Mouse (Mus musculus): ENCODE results near the gene Ces2h.
"Not testable (repeated sequence)": the region's sequence is repeated elsewhere in the genome, so short reads cannot be mapped to it uniquely, and the experiment has no call there.

The Ces2h gene

DNA sequence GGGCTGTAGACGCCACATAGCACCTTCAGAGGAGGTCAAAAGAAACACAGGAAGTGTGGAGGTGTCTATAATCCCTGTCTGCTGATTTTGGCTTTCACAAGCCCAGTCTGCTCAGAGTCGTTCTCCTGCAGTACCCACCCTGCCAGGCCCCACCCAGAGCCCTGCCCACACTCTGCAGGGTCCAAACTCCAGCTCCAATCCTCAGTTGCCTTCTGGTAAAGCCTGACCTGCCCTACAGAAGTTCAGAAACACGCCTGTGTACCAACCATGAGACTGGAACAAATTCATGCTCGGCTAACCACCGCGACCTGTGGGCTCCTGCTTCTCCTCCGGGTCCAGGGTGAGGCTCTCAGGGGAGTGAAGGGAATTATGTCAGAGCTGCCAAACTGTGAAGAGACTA is at the start of gene Ces2h:
Gene Ces2h, plus strand, starts transcription at position 268 of the 400 bp plus-strand sequence.
- DNase-seq (ENCODE audit: low spot score in 2 of 2), result no peak

DNA sequence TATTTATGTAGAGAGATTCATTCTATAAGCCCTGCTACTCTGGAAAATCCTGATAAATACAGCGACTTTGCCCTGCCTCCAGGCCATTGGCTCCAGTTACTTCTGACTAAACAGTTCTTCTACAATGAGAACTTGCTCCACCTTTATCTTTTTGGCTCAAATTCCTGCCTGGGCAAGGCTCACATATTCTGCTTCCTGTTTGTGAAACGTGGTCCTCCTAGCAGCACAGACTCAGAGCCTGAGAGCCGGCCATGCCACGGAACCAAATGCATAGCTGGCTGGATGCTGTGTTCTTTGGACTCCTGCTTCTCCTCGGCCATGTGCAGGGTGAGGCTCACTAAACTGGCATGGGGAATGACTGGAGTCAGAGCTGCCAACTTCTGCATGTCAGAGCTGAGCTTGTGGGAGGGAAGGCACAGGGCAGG is 39.1 kb upstream of the Ces2h start, which contains the start of gene Ces2g:
Gene Ces2g, plus strand, starts transcription at position 182 of the 425 bp plus-strand sequence.
- no peak for DNase-seq (ENCODE audit: low spot score in 2 of 2)

DNA sequence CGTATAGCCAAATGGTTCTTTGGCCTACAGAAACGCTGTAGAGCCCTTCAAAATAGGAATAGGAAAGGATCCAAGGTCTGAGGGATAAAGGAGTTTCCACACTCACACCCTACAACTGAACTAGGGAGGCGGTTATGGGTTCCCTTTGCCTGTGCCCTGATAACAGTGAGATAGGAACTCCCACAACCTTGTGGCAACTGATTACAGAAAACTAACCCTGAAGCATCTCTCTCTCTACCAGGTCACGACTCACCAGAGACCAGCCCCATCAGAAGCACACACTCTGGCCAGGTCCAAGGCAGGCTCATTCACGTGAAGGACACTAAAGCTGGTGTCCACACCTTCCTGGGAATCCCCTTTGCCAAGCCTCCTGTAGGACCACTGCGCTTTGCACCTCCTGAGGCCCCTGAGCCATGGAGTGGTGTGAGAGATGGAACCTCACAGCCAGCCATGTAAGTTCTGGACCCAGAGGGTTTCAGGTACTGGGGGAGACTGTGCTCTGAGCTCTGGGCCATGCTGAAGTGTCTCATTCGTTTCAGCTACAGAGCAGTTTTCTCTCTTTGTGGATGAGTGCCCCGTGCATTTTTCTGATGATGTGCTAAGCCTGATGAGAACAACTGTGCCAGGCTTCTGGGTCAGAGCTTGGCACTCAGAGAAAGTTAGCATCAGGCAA is 38.3 kb upstream of the Ces2h start:
- no peak for DNase-seq (ENCODE audit: low spot score in 2 of 2)

DNA sequence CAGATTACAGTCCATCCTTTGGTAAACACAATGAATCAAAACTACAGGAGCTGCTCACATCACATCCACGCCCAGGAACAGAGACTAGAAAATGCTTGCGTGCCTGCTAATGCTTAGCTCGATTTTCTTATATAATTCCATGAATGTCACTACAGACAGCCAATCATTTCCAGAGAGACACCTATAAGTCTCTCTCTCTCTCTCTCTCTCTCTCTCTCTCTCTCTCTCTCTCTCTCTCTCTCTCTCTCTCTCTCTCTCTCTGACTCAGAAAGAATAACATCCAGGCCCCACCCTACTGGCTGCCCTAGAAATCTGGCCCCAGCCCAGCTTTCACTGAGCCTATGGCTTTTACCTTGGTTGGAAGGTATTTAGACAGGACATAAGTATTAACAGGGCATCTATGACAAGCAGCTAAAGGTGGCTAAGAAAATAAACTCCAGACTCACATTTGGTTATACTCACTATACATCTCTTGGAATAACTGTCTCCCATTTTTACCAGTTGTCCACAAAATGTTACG is 37.2 kb upstream of the Ces2h start:
- no peak for DNase-seq (ENCODE audit: low spot score in 2 of 2)

DNA sequence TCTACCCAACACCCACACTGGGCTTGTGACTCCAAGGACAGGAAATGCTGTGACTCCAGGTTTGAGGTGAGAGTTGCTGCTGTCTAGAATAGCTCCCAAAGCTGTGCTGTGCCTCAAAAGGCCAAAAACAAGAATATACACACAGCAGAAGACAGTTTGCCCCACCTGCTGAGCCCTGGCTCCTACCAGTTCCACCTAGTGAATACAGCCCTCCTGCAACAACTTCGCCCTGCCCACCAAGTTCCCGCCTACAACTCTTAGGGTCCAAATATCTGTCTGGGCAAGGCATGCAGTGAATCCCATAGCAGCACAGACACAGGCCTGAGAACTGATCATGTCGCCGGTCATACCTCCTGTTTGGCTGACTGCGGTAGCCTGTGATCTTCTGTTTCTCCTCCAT is 16.5 kb upstream of the Ces2h start:
- no peak for DNase-seq (ENCODE audit: low spot score in 2 of 2)

DNA sequence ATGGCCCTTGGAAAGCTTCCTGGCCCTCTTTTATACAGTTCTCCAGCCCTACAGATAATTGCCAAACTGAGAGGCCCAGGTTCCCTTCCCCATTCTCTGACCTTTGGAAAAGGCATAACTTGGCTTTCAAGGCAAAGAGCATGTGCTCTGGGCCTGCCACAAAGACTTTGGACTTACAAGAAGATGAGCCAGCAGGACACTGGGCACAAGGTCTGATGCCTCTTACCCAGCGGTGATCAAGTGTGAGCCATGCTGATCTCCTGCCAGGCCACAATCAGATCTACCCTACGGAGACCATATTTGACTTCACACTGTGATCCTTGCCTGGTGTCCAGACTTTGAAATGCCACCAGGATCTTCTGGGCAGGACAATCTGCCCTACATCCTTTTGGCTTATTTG is 15.7 kb upstream of the Ces2h start:
- DNase-seq (ENCODE audit: low spot score in 2 of 2), result no peak

DNA sequence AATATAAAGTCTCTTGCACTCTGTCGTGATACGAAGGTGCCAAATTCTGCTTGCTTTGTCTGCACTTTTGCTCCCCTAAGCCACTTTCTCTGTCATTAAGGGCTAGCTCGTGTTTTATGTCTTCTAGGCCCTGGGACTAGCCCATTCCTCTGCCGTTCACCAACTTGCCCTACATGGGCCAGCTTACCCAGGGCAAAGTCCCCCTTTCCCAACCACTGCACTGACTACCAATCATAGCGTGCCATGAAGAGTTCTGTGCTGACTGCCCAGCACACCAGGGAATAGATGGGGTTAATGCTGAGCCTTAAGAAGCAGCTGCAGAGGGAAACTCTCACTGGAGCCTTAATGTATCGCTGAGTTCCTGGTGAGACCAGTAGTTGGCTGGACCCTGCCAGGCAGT is 2.5 kb upstream of the Ces2h start:
- DNase-seq (ENCODE audit: low spot score in 2 of 2), result no peak

DNA sequence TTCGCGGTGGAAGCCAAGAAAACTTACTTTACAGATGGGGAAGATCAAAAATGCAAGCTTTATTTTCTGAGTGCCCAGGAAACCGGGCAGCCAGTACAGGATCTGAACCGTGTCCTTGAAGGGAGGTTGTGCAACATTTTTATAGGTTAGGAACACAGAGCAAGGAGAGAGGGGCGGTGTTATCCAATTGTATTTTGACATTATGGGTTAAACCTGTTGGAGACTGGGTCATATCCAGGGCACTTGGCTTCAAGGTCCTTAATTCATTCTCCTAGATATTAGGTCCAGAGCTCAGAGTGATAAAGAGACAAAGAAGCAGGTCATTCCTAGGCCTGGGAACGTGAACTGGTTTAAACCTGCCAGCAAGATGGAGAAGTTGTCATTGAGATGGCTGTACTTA is 1.5 kb upstream of the Ces2h start:
- no peak for DNase-seq (ENCODE audit: low spot score in 2 of 2)

DNA sequence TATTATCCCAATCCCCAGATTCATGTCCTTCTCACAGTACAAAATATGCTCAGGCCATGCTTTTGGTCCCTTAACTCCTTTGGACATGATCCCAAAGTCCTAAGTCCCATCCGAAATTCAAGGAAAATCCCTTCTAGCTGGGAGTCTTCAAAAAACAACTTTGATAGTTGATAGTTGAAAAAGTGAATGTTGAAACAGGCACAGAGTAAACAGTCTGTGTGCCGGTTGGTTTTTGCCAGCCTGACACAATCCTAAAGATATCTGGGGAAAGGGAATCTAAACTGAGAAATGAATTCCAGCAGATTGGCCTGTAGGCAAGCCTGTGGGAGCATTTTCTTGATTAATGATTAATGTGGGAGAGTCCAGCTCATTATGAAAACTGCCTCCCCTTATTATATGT is 9.3 kb downstream of the Ces2h start:
- no peak for DNase-seq (ENCODE audit: low spot score in 2 of 2)

DNA sequence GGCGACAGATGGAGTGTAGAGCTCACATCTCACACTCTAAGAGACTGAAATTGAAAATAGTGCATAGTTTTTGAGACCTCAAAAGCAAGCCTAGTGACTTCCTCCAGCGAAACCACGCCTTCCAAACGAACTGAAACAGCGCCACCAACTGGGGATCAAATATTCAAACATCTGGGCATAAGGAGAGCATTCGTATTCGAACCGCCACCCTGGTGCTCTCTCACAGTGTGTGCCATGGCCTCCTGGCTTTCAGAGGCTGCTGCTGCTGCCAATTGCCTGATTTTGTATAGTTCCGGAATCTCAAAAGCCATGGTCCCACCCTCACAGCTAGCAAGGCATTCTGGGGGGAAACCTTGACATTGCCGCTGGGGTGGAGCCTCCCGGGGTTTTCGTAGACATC is 10.5 kb downstream of the Ces2h start:
- no peak for DNase-seq (ENCODE audit: low spot score in 2 of 2)

DNA sequence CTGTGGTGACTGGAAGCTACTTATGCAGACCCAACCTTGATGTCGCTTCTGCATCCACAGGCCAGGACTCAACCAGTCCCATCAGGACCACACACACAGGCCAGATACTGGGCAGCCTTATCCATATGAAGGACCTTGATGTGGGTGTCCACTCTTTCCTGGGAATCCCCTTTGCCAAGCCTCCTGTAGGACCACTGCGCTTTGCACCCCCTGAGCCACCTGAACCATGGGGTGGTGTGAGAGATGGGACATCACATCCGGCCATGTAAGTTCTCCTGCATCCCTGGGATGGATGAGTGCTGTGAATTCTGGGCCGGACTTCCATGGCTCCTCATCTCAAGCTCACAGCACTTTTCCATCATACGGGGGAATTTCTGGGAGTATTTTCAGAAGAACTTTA is 13.7 kb downstream of the Ces2h start:
- DNase-seq (ENCODE audit: low spot score in 2 of 2), result no peak

DNA sequence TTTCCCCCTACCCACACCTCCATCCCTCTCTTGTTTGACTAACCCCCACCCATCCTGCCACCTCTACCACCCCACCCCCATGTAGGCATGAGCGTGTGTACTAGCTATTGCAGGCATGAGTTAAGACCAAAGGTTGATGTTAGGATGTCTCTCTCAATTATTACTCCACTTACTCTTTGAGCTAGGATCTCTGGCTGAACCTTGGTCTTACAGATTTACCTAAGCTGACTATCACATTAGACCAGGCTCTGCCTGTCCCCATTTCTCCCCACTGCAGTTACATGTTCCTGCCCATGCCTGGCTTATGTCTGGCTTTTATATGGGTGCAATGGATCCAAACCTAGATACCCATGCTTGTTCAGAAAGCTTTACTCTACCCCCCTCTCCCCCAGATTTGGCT is 21.3 kb downstream of the Ces2h start:
- no peak for DNase-seq (ENCODE audit: low spot score in 2 of 2)

DNA sequence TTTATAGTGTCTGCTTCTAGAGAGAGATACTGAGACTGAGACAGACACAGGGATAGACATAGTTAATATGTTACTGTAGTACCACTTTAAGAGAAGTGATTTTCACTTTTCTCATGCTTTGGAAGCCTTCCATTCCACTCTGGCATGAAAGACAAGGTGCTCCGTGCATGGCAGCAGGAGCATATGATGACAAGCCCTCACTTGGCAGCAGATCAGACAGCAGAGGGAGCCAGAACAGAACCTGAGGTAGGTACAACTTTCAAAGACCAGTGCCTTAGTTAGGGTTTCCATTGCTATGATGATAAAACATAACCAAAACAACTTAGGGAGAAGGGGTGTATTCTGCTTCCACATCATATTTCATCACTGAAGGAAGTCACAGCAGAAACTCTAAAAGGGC is 22.4 kb downstream of the Ces2h start:
- no peak for DNase-seq (ENCODE audit: low spot score in 2 of 2)

DNA sequence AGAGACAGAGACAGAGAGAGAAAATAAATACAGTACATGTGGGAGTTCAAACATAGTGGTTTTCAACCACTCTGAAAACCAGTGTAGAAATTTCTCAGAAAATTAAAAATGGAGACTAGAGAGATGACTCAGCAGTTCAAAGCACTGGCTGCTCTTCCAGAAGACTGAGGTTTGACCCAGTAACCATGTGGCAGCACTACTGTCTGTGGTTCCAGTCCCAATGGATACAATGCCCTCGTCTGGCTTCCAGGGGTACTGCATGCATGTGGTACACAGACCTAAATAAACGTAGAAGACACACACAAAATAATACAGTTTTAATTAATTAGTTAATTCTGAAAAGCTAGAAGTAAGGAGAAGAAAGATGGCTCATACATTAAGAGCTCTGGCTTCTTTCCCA is 24.4 kb downstream of the Ces2h start:
- DNase-seq (ENCODE audit: low spot score in 2 of 2), result no peak

DNA sequence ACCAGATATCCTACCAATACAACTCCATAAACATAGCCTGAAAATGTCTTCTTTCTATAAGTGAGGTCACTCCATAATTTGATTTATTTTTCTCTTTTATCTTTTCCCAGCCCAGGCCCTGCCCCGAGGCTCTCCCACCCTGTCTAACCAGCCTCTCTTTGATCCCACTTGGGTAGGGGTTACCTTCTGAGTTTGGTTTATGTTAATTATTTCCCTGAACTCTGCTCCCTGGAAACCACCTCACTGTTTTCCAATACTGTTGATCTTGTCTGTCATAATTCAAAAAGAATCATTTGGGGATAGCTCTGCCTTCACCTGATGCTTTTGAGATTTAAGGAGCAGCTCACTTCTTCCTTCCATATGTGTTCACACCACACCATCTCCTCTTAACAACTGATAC is 42.9 kb downstream of the Ces2h start:
- DNase-seq (ENCODE audit: low spot score in 2 of 2), result no peak

DNA sequence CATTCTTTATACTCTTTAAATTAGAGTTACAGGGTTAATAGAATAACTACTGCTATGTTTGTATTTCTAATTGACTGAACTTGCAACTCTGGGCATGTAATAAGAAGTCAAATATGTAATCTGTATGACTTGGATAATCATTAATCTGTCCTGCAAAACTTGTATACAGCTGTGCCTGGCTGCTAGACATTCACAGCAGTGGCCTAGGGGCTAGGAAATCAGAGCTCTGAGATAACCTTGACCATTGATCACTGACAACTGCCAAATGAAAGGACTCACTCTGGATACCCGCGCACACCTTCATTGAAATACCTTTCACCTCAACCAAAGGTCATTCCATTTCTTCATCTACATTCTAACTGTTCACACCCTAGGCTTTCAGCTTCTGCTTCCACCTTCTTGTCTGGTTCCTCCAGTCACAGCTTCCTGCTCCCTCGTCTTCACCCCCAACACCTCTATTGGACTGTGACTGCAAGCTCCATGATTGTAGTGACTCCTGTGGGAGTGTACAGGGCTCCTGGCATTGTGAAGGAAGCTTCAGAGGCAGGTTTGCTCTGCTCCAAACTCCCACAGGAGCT is 45.3 kb downstream of the Ces2h start:
- no peak for DNase-seq (ENCODE audit: low spot score in 2 of 2)

DNA sequence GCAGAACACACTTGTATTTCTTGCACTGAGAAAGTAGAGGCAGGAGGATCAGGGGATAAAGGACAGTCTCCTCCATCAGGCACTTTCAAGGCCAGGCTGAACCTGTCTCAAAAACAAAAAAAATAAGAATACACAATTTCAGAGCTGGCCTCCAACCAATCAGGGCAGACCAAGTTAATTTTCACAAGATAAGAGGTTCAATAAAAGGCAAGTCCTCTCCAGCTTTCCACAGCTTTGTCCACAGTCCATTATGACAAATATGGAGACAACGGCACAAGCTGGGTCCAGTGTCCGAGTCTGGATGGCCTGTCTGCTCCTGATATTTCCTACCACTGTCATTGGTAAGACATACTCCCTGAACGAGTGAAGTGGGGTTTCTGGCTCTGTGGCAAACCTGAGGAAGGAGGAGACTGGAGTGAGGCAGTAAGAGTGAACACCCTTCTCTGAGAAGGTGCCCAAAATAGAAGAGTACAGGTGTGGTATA is 47.8 kb downstream of the Ces2h start, which contains the start of gene Ces3a:
Gene Ces3a, plus strand, starts transcription at position 231 of the 484 bp plus-strand sequence.
- no peak for DNase-seq (ENCODE audit: low spot score in 2 of 2)

DNA sequence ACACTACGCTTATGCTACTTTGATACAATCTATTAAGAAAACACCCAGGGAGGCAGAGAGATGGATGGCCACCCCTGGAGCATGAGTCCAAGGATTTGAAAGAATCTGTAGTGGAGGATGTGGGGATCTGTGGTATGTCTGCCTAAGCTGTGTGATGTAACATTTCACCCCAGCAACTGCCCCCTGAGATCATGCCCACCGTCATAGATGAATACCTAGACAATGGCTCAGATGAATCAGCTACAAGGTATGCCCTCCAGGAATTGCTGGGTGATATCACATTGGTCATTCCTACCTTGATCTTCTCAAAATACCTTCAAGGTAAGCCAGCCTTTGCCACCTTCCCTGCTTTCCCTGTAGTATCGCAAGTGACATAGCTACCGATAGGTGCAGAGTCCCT is 55.6 kb downstream of the Ces2h start:
- DNase-seq (ENCODE audit: low spot score in 2 of 2), result no peak

DNA sequence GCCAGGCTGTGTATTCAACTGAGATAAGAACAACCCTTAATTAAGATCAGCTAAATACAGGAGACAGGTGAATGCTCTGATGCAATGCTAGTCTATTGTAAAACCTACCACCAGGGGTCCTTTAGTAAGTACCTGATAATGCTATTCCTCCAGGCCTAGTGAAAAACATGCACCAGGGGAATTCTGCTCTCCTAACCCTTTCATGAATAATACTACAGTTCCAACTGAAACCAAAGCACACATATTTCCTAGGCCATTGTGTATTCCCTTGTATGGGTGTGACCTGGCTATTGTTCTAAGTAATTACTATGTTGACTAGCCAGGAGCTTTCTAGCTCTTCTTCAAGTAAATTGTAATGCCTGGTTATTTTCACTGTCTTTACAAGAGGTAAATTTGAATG is 59.4 kb downstream of the Ces2h start:
- DNase-seq (ENCODE audit: low spot score in 2 of 2), result no peak

DNA sequence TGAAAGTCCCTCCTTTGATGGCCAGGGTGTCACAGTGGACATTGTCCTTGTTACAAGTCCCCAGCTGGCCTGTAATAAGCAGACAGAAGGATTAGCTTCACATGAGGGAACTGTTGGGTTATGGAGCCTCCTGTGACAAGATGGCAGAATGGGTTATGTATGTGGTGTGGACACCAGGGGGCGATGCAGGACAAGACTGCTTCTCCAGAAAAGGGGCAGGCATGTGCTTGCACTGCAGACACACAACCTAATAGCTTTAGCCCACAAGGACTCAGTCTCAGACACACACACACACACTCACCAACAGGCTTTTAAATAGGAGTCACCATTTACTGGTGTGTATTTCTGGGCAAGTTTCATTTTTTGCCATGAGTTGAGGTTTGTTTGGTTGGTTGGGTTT is 66.1 kb downstream of the Ces2h start:
- DNase-seq (ENCODE audit: low spot score in 2 of 2), result peak in 1 of 2 experiments; percentile 2

DNA sequence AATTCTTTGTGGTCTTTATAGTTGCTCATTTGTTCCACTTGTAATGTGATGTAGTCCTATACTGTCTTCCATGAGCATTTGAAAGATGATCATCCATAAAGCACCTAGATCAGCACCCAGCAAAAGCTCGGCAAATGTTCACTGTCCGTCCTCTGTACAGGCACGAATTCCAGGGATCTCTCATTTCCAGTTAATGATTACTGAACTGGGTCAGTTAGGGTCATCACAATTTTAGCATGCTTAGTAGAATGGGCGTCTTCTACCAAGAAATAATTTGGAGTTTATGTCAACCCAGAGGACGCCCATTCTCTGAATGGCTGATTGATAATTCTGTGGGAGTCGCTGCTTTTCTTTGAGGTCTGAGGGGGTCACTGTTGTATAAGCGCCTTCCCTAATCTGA is 67.3 kb downstream of the Ces2h start:
- DNase-seq (ENCODE audit: low spot score in 2 of 2), result not testable (repeated sequence)

DNA sequence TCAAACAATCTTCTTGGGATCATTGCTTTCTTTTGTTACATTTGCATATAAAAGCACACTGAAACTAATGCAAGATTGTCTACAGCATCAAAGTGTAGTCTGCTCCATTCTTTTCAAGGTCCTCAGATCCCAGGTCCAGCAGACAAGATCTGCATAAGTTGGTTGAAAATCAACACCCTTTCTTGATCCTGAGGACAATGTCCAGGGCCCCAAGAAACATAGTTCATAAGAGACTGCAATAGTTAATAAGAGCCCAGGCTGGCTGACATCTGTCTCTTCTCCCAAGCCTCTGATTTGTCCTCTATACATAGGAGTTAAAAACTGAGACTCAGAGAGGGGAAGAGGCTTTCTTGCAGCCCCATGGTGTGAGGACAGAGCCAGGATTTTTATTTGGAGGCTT is 68.3 kb downstream of the Ces2h start:
- no peak for DNase-seq (ENCODE audit: low spot score in 2 of 2)

Data from right cerebral cortex, adult 2 months (tissue).